Mouse (Mus musculus) brown adipose tissue, adult 24 weeks (tissue): ENCODE measurements around the gene Mcoln3. TPM values are rescaled to one million over a fixed set of nuclear protein-coding genes. Genes with fewer than 3 reads are reported as not detected.

Source experiments
- H3K27ac ChIP-seq: fragments of 200-500 bp; replicated peaks from 2 replicates; pipeline ENCODE4 v1.5.1; 2012; ENCODE audit warnings: low read depth, mild to moderate bottlenecking, low read length
- H3K4me1 ChIP-seq: fragments of 200-500 bp; 2 replicates; pipeline ENCODE4 v1.6.1; 2012; ENCODE audit warnings: low read length, mixed read lengths; ENCODE audit not compliant: control insufficient read depth, insufficient read depth, insufficient read length
- H3K4me3 ChIP-seq: fragments of 200-500 bp; 2 replicates; pipeline ENCODE4 v1.5.1; 2012; ENCODE audit warnings: low read depth, mild to moderate bottlenecking, low read length, moderate library complexity; ENCODE audit not compliant: insufficient read depth
- polyA plus RNA-seq: library from polyadenylated mRNA; stranded (reverse); fragments of >200 nt; gene quantifications from 2 replicates; pipeline ENCODE4 v1.2.4, GENCODE M21; 2012; ENCODE audit not compliant: missing spikeins, insufficient read depth, insufficient read length

Gene Mcoln3
- polyA plus RNA-seq, 1 experiment = not detected

- Histone ChIP-seq H3K27ac (no peak overlapping the region), H3K4me3 (no peak overlapping the region)
Observed at GRCm38 (mm10) chr3:146117997-146118457, 777 bp downstream of the Mcoln3 start.

GRCm38 (mm10) chr3:146121310-146122124 is 4.3 kb downstream of the Mcoln3 start:
- H3K4me3 ChIP-seq = no peak overlapping the region
- H3K27ac ChIP-seq = no peak overlapping the region
- no peaks in the 10 kb centered on the region for H3K4me1 ChIP-seq

More at GRCm38 (mm10) chr3:146117997-146118457, 777 bp downstream of the Mcoln3 start:
- H3K4me1 ChIP-seq = no peaks in the 10 kb centered on the region

DNA sequence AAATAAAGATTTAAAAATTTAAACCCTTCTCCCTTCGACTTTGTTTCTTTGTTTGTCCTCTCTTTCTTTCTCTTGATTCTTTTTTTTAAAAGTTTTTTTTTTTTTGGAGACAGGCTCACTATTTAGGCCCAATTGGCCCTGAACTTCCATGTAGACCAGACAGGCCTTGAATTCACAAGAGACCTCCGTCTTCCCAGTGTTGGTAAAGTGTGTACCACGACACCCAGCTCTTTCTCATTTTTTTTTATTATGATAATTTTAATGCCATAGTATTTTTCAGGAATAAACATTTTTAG is 4.8 kb downstream of the Mcoln3 start:
- Histone ChIP-seq H3K4me3 (no peak overlapping the region), H3K4me1 (no peaks in the 10 kb centered on the region), H3K27ac (no peak overlapping the region)

- Histone ChIP-seq H3K4me1 (no peaks in the 10 kb centered on the region), H3K27ac (no peak overlapping the region), H3K4me3 (no peak overlapping the region)
Observed at GRCm38 (mm10) chr3:146122807-146123463, 5.7 kb downstream of the Mcoln3 start.

GRCm38 (mm10) chr3:146123464-146123825 is 6.2 kb downstream of the Mcoln3 start:
- Histone ChIP-seq H3K27ac (no peak overlapping the region), H3K4me3 (no peak overlapping the region), H3K4me1 (no peaks in the 10 kb centered on the region)

DNA sequence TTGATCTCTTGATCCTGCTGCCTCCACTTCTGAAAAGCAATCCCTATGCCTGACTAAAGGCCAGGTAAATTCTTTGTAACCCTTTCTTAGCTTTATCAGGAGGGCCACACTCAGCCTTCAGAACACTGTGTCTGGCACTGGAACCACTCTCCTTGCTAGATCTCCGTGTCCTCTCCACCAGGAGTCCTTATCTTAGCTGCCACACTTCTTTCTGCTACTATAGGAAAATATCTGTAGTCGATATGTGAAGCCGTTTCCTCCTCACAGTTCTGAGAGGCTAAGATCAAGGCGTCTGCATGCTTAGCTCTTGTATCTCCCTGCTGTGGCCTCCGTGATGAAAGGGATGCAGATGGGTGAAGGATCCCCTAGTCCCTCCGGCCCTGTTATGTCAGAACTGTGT is 10.0 kb downstream of the Mcoln3 start:
- no peak overlapping the region for H3K4me3 ChIP-seq
- H3K4me1 ChIP-seq = no peaks in the 10 kb centered on the region
- H3K27ac ChIP-seq = no peak overlapping the region

GRCm38 (mm10) chr3:146134834-146135233 is 17.6 kb downstream of the Mcoln3 start:
- no peak overlapping the region for H3K27ac ChIP-seq
- no peak overlapping the region for H3K4me3 ChIP-seq
- no peaks in the 10 kb centered on the region for H3K4me1 ChIP-seq

- Histone ChIP-seq H3K27ac (no peak overlapping the region), H3K4me1 (no peaks in the 10 kb centered on the region), H3K4me3 (no peak overlapping the region)
Observed at GRCm38 (mm10) chr3:146135417-146135816, 18.2 kb downstream of the Mcoln3 start.

GRCm38 (mm10) chr3:146136422-146136821 is 19.2 kb downstream of the Mcoln3 start:
- H3K4me1 ChIP-seq = no peaks in the 10 kb centered on the region
- H3K4me3 ChIP-seq = no peak overlapping the region
- H3K27ac ChIP-seq = no peak overlapping the region

GRCm38 (mm10) chr3:146140276-146140675 is 23.0 kb downstream of the Mcoln3 start:
- H3K4me3 ChIP-seq = no peak overlapping the region
- no peak overlapping the region for H3K27ac ChIP-seq
- H3K4me1 ChIP-seq = no peaks in the 10 kb centered on the region

- no peaks in the 10 kb centered on the region for H3K4me1 ChIP-seq
- no peak overlapping the region for H3K4me3 ChIP-seq
- no peak overlapping the region for H3K27ac ChIP-seq
Observed at GRCm38 (mm10) chr3:146142523-146142922, 25.3 kb downstream of the Mcoln3 start.

DNA sequence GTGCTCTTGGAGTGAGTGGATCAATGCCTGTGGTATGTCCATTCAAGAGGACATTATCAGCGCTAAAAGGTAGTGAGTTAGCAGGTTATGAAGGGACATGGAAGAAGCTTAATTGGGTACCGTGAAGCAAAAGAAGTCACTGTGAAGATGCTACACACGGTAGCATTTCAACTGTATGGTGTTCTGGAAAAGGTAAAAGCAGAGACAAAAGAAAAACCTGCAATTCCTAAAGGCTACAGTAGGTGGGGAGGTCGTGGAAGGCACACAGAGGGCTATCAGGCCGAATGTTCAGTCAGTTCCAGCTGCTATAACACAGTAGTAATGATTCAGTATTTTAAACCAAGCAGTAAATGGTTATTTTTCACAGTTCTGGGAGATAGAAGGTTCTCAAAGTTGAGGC is 28.3 kb downstream of the Mcoln3 start:
- H3K4me3 ChIP-seq = no peak overlapping the region

DNA sequence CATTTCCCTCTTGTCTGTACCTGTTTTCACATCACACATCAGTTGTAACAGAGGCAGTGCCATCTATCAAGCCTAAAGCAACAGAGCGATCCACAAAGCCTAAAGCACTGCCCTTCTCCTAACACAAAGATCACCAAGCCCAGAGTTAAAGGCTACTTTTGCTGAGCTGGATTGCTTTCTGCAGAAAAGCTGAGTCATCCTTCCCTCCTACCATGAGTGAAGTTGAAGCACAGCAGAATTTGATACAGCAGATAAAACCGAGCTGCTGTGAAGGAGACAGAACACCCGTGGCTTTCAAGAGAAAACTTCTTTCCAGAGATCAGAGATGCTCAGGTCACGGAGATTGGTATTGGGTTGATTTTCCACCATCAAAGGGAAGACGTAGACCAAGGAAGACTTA is 28.9 kb downstream of the Mcoln3 start:
- Histone ChIP-seq H3K27ac (no peak overlapping the region), H3K4me3 (no peak overlapping the region), H3K4me1 (no peaks in the 10 kb centered on the region)

More for the DNA sequence above, 28.3 kb downstream of the Mcoln3 start:
- no peak overlapping the region for H3K27ac ChIP-seq
- H3K4me1 ChIP-seq = no peaks in the 10 kb centered on the region

DNA sequence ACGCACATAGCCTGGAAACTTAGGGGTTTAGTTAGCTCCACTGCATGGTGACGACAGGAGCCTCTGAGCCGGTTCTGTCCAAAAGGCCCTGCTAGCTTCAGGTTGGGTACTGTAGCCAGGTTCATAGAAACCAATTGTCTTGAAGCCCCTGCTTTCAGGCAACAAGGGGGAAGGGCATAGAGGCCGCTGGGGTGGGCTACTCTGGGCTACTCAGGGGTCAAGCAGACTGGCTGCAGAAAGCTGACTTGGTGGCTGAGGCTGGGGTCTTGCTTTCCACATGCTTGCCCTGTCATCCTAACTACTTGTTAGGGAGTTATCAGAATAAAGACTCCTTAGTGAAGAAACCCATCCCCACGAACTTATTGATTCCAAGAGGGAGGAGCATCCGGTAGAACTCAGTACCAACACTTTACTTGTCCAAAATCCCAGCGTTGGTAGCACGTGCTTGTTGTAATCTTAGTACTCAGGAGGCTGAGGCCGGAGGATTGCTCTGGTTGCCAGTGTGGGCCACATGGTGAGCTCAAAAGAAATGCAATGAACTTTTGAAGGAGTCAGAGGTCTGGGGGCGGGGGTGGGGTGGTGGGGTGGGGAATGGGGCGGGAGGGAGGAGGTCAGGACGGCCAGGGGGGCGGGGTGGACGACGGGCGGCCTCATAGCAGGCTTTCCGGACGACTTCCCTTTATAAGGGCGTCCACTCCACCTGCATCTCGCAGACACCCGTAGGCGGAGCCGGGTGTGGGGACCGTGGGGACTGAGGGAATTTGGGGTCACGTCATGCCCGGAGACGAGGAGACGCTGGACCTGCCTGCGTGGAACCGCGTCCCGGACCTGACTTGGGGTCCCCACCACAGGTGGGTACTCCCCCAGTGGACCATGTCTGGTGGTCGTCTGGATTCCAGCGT is 32.2 kb downstream of the Mcoln3 start, which contains the start of gene Mcoln2:
TSS of gene Mcoln2 (plus strand) at position 678 of the 902 bp plus-strand sequence.
- peak within 1 kb of the TSS; percentile 58 for H3K4me3 ChIP-seq
- no peak within 1 kb of the TSS for H3K27ac ChIP-seq
- H3K4me1 ChIP-seq = no peaks in the 10 kb centered on the region

DNA sequence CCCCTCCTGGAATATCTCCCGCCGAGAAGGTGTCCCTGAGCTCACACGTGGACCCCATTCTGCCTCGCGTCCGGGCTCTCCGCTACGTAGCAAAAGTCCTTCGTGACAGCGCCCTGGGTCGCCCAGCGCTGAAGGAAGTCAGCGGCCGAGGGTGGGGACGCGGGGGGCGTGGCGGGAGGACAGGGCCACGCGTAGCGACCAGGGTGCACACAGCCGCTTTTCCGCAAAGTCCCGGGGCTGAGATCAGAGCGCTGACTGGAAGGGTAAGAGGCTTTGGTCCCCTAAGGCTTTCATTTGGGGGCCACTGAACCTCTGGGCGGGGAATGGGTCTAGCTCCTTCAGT is 32.8 kb downstream of the Mcoln3 start:
- H3K4me1 ChIP-seq = no peaks in the 10 kb centered on the region
- no peak overlapping the region for H3K27ac ChIP-seq
- peak overlapping the region; percentile 58 for H3K4me3 ChIP-seq
